Mouse (Mus musculus): ENCODE data around the gene Kcnip1. TPM values are rescaled to one million over a fixed set of nuclear protein-coding genes. Genes with fewer than 3 reads are reported as not detected.

The Kcnip1 gene
- polyA plus RNA-seq, 1 experiment from 2014 or later, result 2.5 TPM

- no peak overlapping the region for H3K4me3 ChIP-seq (ENCODE audit: low read depth, low read length)
- no peaks in the 10 kb centered on the region for H3K27me3 ChIP-seq (replicated peaks; ENCODE audit: control insufficient read depth, insufficient read depth, low read length)
- TF ChIP-seq CTCF (IDR thresholded peaks at IDR 0.05; ENCODE audit: low read depth), result no peak
- WGBS, result 70% methylated on average over 2 of the region's 2 CpGs
- H3K4me1 ChIP-seq (replicated peaks; ENCODE audit: control insufficient read depth, insufficient read depth, low read length), result no peaks in the 10 kb centered on the region
- no peak overlapping the region for H3K27ac ChIP-seq (ENCODE audit: low read depth, low read length)
- no peak overlapping the region for H3K4me2 ChIP-seq (replicated peaks; ENCODE audit: low read depth)
- H3K36me3 ChIP-seq (ENCODE audit: control insufficient read depth, insufficient read depth), result no peaks in the 10 kb centered on the region
- no peak for ATAC-seq
- no peaks in the 10 kb centered on the region for H3K9me3 ChIP-seq (ENCODE audit: control insufficient read depth)
- no peak overlapping the region for H3K9ac ChIP-seq (ENCODE audit: low read depth, low read length)
These were observed 163.2 kb downstream of the Kcnip1 start for GRCm38 (mm10) chr11:33829774-33830173.

- Histone ChIP-seq H3K9ac (ENCODE audit: low read depth, low read length) (no peak overlapping the region), H3K36me3 (ENCODE audit: control insufficient read depth, insufficient read depth) (no peaks in the 10 kb centered on the region), H3K27ac (ENCODE audit: low read depth, low read length) (no peak overlapping the region), H3K9me3 (ENCODE audit: control insufficient read depth) (no peaks in the 10 kb centered on the region), H3K4me3 (ENCODE audit: low read depth, low read length) (no peak overlapping the region), H3K4me1 (replicated peaks; ENCODE audit: control insufficient read depth, insufficient read depth, low read length) (no peaks in the 10 kb centered on the region), H3K27me3 (replicated peaks; ENCODE audit: control insufficient read depth, insufficient read depth, low read length) (no peaks in the 10 kb centered on the region), H3K4me2 (replicated peaks; ENCODE audit: low read depth) (no peak overlapping the region)
- TF ChIP-seq CTCF (IDR thresholded peaks at IDR 0.05; ENCODE audit: low read depth), result no peak
- no peak for ATAC-seq
- 70% methylated on average over 6 of the region's 6 CpGs for WGBS
These were observed 165.1 kb downstream of the Kcnip1 start for GRCm38 (mm10) chr11:33827829-33828206.

GRCm38 (mm10) chr11:33827085-33827828 lies 165.7 kb downstream of the Kcnip1 start:
- H3K27ac ChIP-seq (ENCODE audit: low read depth, low read length), result no peak overlapping the region
- H3K4me2 ChIP-seq (replicated peaks; ENCODE audit: low read depth), result no peak overlapping the region
- ATAC-seq, result no peak
- H3K9me3 ChIP-seq (ENCODE audit: control insufficient read depth), result no peaks in the 10 kb centered on the region
- H3K9ac ChIP-seq (ENCODE audit: low read depth, low read length), result no peak overlapping the region
- WGBS, result 49% methylated on average over 12 of the region's 12 CpGs
- no peaks in the 10 kb centered on the region for H3K27me3 ChIP-seq (replicated peaks; ENCODE audit: control insufficient read depth, insufficient read depth, low read length)
- H3K4me1 ChIP-seq (replicated peaks; ENCODE audit: control insufficient read depth, insufficient read depth, low read length), result no peaks in the 10 kb centered on the region
- no peaks in the 10 kb centered on the region for H3K36me3 ChIP-seq (ENCODE audit: control insufficient read depth, insufficient read depth)
- no peak for TF ChIP-seq CTCF (IDR thresholded peaks at IDR 0.05; ENCODE audit: low read depth)
- no peak overlapping the region for H3K4me3 ChIP-seq (ENCODE audit: low read depth, low read length)

- no peak overlapping the region for H3K4me3 ChIP-seq (ENCODE audit: low read depth, low read length)
- H3K4me2 ChIP-seq (replicated peaks; ENCODE audit: low read depth), result no peak overlapping the region
- H3K27ac ChIP-seq (ENCODE audit: low read depth, low read length), result no peak overlapping the region
- H3K9ac ChIP-seq (ENCODE audit: low read depth, low read length), result no peak overlapping the region
- no peak for TF ChIP-seq CTCF (IDR thresholded peaks at IDR 0.05; ENCODE audit: low read depth)
- no peak for ATAC-seq
- H3K9me3 ChIP-seq (ENCODE audit: control insufficient read depth), result no peaks in the 10 kb centered on the region
- H3K27me3 ChIP-seq (replicated peaks; ENCODE audit: control insufficient read depth, insufficient read depth, low read length), result no peaks in the 10 kb centered on the region
- H3K36me3 ChIP-seq (ENCODE audit: control insufficient read depth, insufficient read depth), result no peaks in the 10 kb centered on the region
- 52% methylated on average over 6 of the region's 6 CpGs for WGBS
- H3K4me1 ChIP-seq (replicated peaks; ENCODE audit: control insufficient read depth, insufficient read depth, low read length), result no peaks in the 10 kb centered on the region
These were observed 168.2 kb downstream of the Kcnip1 start for GRCm38 (mm10) chr11:33824739-33825138.

GRCm38 (mm10) chr11:33821331-33821730 lies 171.6 kb downstream of the Kcnip1 start:
- TF ChIP-seq CTCF (IDR thresholded peaks at IDR 0.05; ENCODE audit: low read depth), result no peak
- Histone ChIP-seq H3K36me3 (ENCODE audit: control insufficient read depth, insufficient read depth) (no peaks in the 10 kb centered on the region), H3K4me1 (replicated peaks; ENCODE audit: control insufficient read depth, insufficient read depth, low read length) (no peaks in the 10 kb centered on the region), H3K27ac (ENCODE audit: low read depth, low read length) (no peak overlapping the region), H3K9me3 (ENCODE audit: control insufficient read depth) (no peaks in the 10 kb centered on the region), H3K9ac (ENCODE audit: low read depth, low read length) (no peak overlapping the region), H3K4me2 (replicated peaks; ENCODE audit: low read depth) (no peak overlapping the region), H3K27me3 (replicated peaks; ENCODE audit: control insufficient read depth, insufficient read depth, low read length) (no peaks in the 10 kb centered on the region), H3K4me3 (ENCODE audit: low read depth, low read length) (no peak overlapping the region)
- no peak for ATAC-seq
- 92% methylated on average over 5 of the region's 5 CpGs for WGBS

- Histone ChIP-seq H3K27ac (ENCODE audit: low read depth, low read length) (no peak overlapping the region), H3K4me3 (ENCODE audit: low read depth, low read length) (no peak overlapping the region), H3K9ac (ENCODE audit: low read depth, low read length) (no peak overlapping the region), H3K4me1 (replicated peaks; ENCODE audit: control insufficient read depth, insufficient read depth, low read length) (no peaks in the 10 kb centered on the region), H3K9me3 (ENCODE audit: control insufficient read depth) (no peaks in the 10 kb centered on the region), H3K4me2 (replicated peaks; ENCODE audit: low read depth) (no peak overlapping the region), H3K36me3 (ENCODE audit: control insufficient read depth, insufficient read depth) (no peaks in the 10 kb centered on the region), H3K27me3 (replicated peaks; ENCODE audit: control insufficient read depth, insufficient read depth, low read length) (no peaks in the 10 kb centered on the region)
- no peak for TF ChIP-seq CTCF (IDR thresholded peaks at IDR 0.05; ENCODE audit: low read depth)
- 89% methylated on average over 7 of the region's 7 CpGs for WGBS
- ATAC-seq, result no peak
These were observed 172.1 kb downstream of the Kcnip1 start for GRCm38 (mm10) chr11:33820876-33821275.
